Mouse (Mus musculus) limb, embryonic 15.5 days (tissue): ENCODE results near the gene Grk3. TPM values are rescaled to one million over a fixed set of nuclear protein-coding genes. Genes with fewer than 3 reads are reported as not detected.

Experiments used
- ATAC-seq: fragments of 200-750 bp; cut with Nextera tagmentation; 2 replicates; pipeline ENCODE4 v1.8.0; 2017; ENCODE audit warnings: low read depth, moderate TSS enrichment; ENCODE audit not compliant: insufficient number of reproducible peaks, low FRiP score, low TSS enrichment
- H3K27ac ChIP-seq: fragments of 300-500 bp; sonication (generic); 2 replicates; pipeline ENCODE4 v1.5.1; 2015; ENCODE audit warnings: moderate library complexity, mild to moderate bottlenecking, inconsistent platforms
- H3K27me3 ChIP-seq: fragments of 300-500 bp; sonication (generic); 2 replicates; pipeline ENCODE4 v1.6.1; 2015; ENCODE audit warnings: inconsistent platforms
- H3K36me3 ChIP-seq: fragments of 300-500 bp; sonication (generic); 2 replicates; pipeline ENCODE4 v1.6.1; 2015; ENCODE audit warnings: inconsistent platforms
- H3K4me1 ChIP-seq: fragments of 300-500 bp; sonication (generic); 2 replicates; pipeline ENCODE4 v1.6.1; 2015; ENCODE audit warnings: inconsistent platforms
- H3K4me2 ChIP-seq: fragments of 300-500 bp; sonication (generic); 2 replicates; pipeline ENCODE4 v1.6.1; 2015; ENCODE audit warnings: mild to moderate bottlenecking, inconsistent platforms
- H3K4me3 ChIP-seq: fragments of 300-500 bp; sonication (generic); 2 replicates; pipeline ENCODE4 v1.5.1; 2015; ENCODE audit warnings: mild to moderate bottlenecking, inconsistent platforms
- H3K9ac ChIP-seq: fragments of 300-500 bp; sonication (generic); 2 replicates; pipeline ENCODE4 v1.6.1; 2015; ENCODE audit warnings: inconsistent platforms
- H3K9me3 ChIP-seq: fragments of 300-500 bp; sonication (generic); 2 replicates; pipeline ENCODE4 v1.6.1; 2016; ENCODE audit warnings: inconsistent platforms
- WGBS: fragments of 180-500 bp; shearing (Covaris S2); methylation state at CpG from one replicate; pipeline ENCODE4 v1.1.7; 2015; 5-methylcytosine and 5-hydroxymethylcytosine counted together
- polyA plus RNA-seq: library from polyadenylated mRNA; unstranded; fragments of >200 nt; fragmentation: Nextera tagmentation; extraction: Ambion mirVana; gene quantifications from 2 replicates; pipeline ENCODE4 v1.2.1, GENCODE M21; 2015

Grk3 gene
- polyA plus RNA-seq, 1 experiment from 2014 or later = 7.8 TPM

DNA sequence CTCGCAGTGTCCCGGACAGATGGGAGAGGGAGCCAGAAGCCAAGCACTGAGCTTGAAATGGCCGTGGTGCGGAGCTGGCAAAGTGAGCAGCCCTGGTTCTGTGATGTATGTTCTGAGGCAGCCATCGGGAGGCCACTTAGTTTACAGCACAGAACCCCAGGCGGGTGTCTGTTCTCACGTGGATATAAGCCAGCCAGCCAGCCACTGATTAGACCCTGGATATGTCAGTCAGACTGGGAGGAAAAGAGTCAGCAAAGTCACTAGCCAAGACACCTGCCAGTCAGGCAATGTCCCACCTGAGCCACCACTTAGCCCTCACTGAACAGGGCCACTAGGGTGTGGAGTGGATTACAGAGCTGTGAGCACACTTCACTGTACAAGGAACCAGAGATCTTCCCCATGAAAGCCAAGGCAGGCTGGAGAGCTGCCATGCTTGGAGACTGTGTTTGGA, 9.6 kb downstream of the Grk3 start:
- Histone ChIP-seq H3K36me3 (no peaks in the 10 kb centered on the region), H3K27ac (no peak overlapping the region), H3K4me2 (no peak overlapping the region), H3K27me3 (no peaks in the 10 kb centered on the region), H3K4me3 (no peak overlapping the region), H3K9me3 (no peaks in the 10 kb centered on the region), H3K4me1 (peaks cover 3% of the 10 kb centered on the region; the same call in 1 of the 2 replicates), H3K9ac (no peak overlapping the region)
- ATAC-seq = no peak
- 73% methylated on average over 7 of the region's 7 CpGs for WGBS

GRCm38 (mm10) chr5:113002821-113003380, 12.7 kb downstream of the Grk3 start:
- no peak for ATAC-seq
- Histone ChIP-seq H3K9me3 (no peaks in the 10 kb centered on the region), H3K4me1 (0 out of 2 replicates have a peak, but pooled peaks cover 2% of the 10 kb centered on the region), H3K27ac (no peak overlapping the region), H3K9ac (no peak overlapping the region), H3K4me3 (no peak overlapping the region), H3K36me3 (no peaks in the 10 kb centered on the region), H3K4me2 (no peak overlapping the region), H3K27me3 (no peaks in the 10 kb centered on the region)
- WGBS = 54% methylated on average over 5 of the region's 5 CpGs

- WGBS = 89% methylated on average over 6 of the region's 8 CpGs
These were observed 16.4 kb downstream of the Grk3 start for GRCm38 (mm10) chr5:112999227-112999626.

DNA sequence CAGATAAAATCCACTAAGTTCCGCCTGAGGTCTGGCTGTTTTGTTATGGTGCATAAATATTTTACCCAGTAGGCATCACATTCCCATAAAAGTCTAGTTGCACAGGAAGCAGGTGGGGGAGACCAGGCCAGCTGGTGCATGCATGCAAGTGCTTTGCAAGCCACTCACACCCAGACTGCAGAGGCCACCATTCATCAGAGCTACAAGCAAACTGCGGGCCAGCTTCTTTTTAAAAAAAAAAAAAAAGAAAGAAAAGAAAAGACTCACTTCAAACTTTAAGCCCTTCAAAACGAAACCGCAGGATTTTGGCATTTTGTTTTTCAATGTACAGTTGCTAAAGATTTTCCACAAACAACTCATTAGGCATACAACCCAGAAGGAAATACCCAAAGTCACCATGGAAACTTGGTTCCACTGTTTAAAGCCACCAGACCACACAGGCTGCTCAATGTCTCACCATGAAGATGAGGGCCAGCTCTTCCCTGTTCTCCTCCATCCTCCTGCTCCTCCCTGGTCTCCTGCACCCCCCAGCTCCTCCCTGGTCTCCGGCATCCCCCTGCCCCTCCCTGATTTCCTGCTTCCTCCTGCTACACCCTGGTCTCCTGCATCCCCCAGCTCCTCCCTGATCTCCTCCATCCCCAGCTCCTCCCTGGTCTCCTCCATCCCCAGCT, 17.9 kb downstream of the Grk3 start:
- ATAC-seq = no peak
- Histone ChIP-seq H3K9ac (no peak overlapping the region), H3K27ac (no peak overlapping the region), H3K4me1 (0 out of 2 replicates have a peak, but pooled peaks cover 7% of the 10 kb centered on the region), H3K27me3 (no peaks in the 10 kb centered on the region), H3K4me2 (no peak overlapping the region), H3K9me3 (no peaks in the 10 kb centered on the region), H3K4me3 (no peak overlapping the region), H3K36me3 (no peaks in the 10 kb centered on the region)
- WGBS = 33% methylated on average over 5 of the region's 5 CpGs

More at GRCm38 (mm10) chr5:112999227-112999626, 16.4 kb downstream of the Grk3 start:
- Histone ChIP-seq H3K4me1 (0 out of 2 replicates have a peak, but pooled peaks cover 7% of the 10 kb centered on the region), H3K9ac (no peak overlapping the region), H3K4me2 (no peak overlapping the region), H3K27ac (no peak overlapping the region), H3K27me3 (no peaks in the 10 kb centered on the region), H3K36me3 (no peaks in the 10 kb centered on the region), H3K9me3 (no peaks in the 10 kb centered on the region), H3K4me3 (no peak overlapping the region)
- 0 out of 2 replicates have a peak, but pooled peaks have one; percentile 15 for ATAC-seq

DNA sequence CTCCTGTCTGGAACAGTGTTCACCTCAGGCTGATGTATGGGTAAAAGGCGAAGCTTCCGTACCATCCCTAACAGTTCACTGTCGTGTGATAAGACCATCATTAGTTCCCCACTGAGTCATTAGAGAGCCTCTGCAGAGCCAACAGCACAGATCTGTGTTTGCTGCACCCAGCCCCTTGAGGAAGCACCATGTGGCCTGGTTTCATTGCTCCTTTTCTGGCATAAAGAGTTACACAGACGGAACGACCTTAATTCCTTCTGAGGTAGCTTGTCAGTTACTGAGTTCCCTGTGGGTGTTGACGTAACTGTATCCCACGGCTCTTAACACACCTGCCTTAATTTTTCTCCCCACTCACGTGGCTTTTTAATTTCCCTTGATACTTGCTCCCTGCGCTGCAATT, 24.3 kb downstream of the Grk3 start:
- WGBS = 62% methylated on average over 9 of the region's 9 CpGs
- Histone ChIP-seq H3K9ac (no peak overlapping the region), H3K27me3 (no peaks in the 10 kb centered on the region), H3K4me1 (no peaks in the 10 kb centered on the region), H3K27ac (no peak overlapping the region), H3K4me3 (no peak overlapping the region), H3K36me3 (no peaks in the 10 kb centered on the region), H3K4me2 (no peak overlapping the region), H3K9me3 (no peaks in the 10 kb centered on the region)
- ATAC-seq = no peak

GRCm38 (mm10) chr5:112981931-112982330, 33.7 kb downstream of the Grk3 start:
- WGBS = 50% methylated on average over 6 of the region's 6 CpGs
- Histone ChIP-seq H3K4me1 (no peaks in the 10 kb centered on the region), H3K4me3 (no peak overlapping the region), H3K27me3 (no peaks in the 10 kb centered on the region), H3K27ac (no peak overlapping the region), H3K36me3 (no peaks in the 10 kb centered on the region), H3K9me3 (no peaks in the 10 kb centered on the region), H3K4me2 (no peak overlapping the region), H3K9ac (no peak overlapping the region)
- no peak for ATAC-seq

- WGBS = 76% methylated on average over 7 of the region's 7 CpGs
- no peaks in the 10 kb centered on the region for H3K36me3 ChIP-seq
These were observed 35.9 kb downstream of the Grk3 start for GRCm38 (mm10) chr5:112979710-112980109.

GRCm38 (mm10) chr5:112979195-112979594, 36.4 kb downstream of the Grk3 start:
- Histone ChIP-seq H3K4me3 (no peak overlapping the region), H3K27ac (no peak overlapping the region), H3K36me3 (no peaks in the 10 kb centered on the region), H3K27me3 (no peaks in the 10 kb centered on the region), H3K4me2 (no peak overlapping the region), H3K9ac (no peak overlapping the region), H3K4me1 (no peaks in the 10 kb centered on the region), H3K9me3 (no peaks in the 10 kb centered on the region)
- 85% methylated on average over 9 of the region's 9 CpGs for WGBS
- no peak for ATAC-seq

More at GRCm38 (mm10) chr5:112979710-112980109, 35.9 kb downstream of the Grk3 start:
- Histone ChIP-seq H3K4me1 (no peaks in the 10 kb centered on the region), H3K4me3 (no peak overlapping the region), H3K27me3 (no peaks in the 10 kb centered on the region), H3K9ac (no peak overlapping the region), H3K9me3 (no peaks in the 10 kb centered on the region), H3K27ac (no peak overlapping the region), H3K4me2 (no peak overlapping the region)
- ATAC-seq = no peak

GRCm38 (mm10) chr5:112977089-112977488, 38.5 kb downstream of the Grk3 start:
- H3K9ac ChIP-seq = no peak overlapping the region
- H3K36me3 ChIP-seq = no peaks in the 10 kb centered on the region
- H3K27me3 ChIP-seq = no peaks in the 10 kb centered on the region
- H3K4me3 ChIP-seq = no peak overlapping the region
- no peak overlapping the region for H3K27ac ChIP-seq
- H3K4me2 ChIP-seq = no peak overlapping the region
- ATAC-seq = no peak
- H3K9me3 ChIP-seq = no peaks in the 10 kb centered on the region
- WGBS = 71% methylated on average over 5 of the region's 5 CpGs
- peaks cover 18% of the 10 kb centered on the region for H3K4me1 ChIP-seq

DNA sequence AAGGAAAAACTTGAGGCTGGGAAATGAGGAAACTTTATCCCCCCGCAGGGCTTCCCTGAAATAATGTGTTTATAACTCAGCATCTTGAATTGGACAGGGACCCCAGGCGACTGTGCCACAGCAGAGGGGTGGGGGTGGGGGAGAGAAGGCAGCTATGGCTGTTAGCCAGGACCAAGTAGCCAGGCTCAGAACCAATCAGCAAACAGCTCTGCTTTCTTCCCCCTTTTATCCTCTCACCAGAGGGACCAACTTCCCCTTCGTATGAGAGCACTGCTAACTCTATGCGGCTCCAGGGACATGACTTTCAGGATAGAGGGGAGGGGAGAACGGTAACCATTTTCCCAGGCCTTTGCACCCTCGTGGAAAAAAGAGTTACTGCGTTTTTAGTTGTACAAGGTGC, 42.0 kb downstream of the Grk3 start:
- 26% methylated on average over 7 of the region's 7 CpGs for WGBS
- H3K36me3 ChIP-seq = no peaks in the 10 kb centered on the region

DNA sequence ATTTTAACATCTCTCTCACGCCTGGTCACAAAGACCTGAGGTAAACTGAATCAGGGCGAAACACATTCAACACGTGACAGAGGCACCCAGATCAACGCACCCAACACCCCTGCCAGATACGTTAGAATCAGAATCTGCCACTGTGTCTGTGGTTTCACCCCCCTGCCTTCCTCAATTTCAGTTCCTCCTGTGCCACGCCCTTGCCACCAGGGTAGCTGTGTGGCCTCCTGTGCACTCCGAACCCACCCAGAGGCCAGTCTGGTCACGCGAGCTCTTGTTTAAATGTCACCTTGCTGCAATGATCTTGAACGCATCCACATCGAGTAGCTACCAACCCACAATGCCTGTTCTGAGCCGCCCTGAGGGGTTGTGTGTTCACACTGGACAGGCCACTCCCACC, 43.3 kb downstream of the Grk3 start:
- no peak overlapping the region for H3K9ac ChIP-seq
- no peak overlapping the region for H3K27ac ChIP-seq
- no peaks in the 10 kb centered on the region for H3K27me3 ChIP-seq
- H3K4me1 ChIP-seq = peaks cover 18% of the 10 kb centered on the region
- no peak overlapping the region for H3K4me2 ChIP-seq
- ATAC-seq = no peak
- no peaks in the 10 kb centered on the region for H3K9me3 ChIP-seq
- H3K4me3 ChIP-seq = no peak overlapping the region
- H3K36me3 ChIP-seq = no peaks in the 10 kb centered on the region
- WGBS = 71% methylated on average over 12 of the region's 12 CpGs

More for the DNA sequence above, 42.0 kb downstream of the Grk3 start:
- peaks cover 18% of the 10 kb centered on the region for H3K4me1 ChIP-seq
- no peak overlapping the region for H3K4me3 ChIP-seq
- ATAC-seq = no peak
- no peaks in the 10 kb centered on the region for H3K27me3 ChIP-seq
- H3K27ac ChIP-seq = no peak overlapping the region
- H3K9ac ChIP-seq = no peak overlapping the region
- no peak overlapping the region for H3K4me2 ChIP-seq
- no peaks in the 10 kb centered on the region for H3K9me3 ChIP-seq

DNA sequence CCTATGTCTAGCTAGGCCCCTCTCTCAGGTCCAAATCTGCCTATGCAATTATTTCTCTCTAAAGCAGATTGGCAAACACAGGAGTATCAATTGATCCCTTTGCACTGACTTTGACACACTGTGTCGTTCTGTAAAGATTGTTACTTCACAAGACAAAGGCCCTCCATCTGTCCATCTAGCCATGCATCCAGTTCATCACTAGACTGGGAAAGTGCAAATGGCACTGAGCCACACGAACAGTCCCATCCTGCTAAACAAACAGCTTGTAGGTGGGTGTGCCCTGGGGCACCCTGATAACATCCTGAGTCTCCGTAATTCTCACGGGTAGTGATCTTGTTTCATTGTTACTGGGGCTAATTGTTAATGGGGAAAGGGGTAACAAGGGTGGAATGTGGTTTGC, 52.1 kb downstream of the Grk3 start:
- Histone ChIP-seq H3K4me1 (peaks cover 16% of the 10 kb centered on the region), H3K4me2 (no peak overlapping the region), H3K36me3 (no peaks in the 10 kb centered on the region), H3K9ac (no peak overlapping the region), H3K27ac (no peak overlapping the region), H3K4me3 (no peak overlapping the region), H3K27me3 (no peaks in the 10 kb centered on the region), H3K9me3 (no peaks in the 10 kb centered on the region)
- ATAC-seq = no peak
- 45% methylated on average over 4 of the region's 4 CpGs for WGBS
